Mouse (Mus musculus) kidney, embryonic 16.5 days (tissue): Measurements from ENCODE around the gene Ktn1. TPM values are rescaled to one million over a fixed set of nuclear protein-coding genes. Genes with fewer than 3 reads are reported as not detected.
A peak's percentile ranks its signal among the peaks of the same experiment; 100 is the strongest.

ENCODE experiments used
- ATAC-seq: fragments of 200-750 bp; cut with Nextera tagmentation; 2 replicates; pipeline ENCODE4 v1.8.0; 2017; ENCODE audit warnings: moderate TSS enrichment; ENCODE audit not compliant: low FRiP score, low TSS enrichment
- H3K27ac ChIP-seq: fragments of 300-500 bp; sonication (generic); 2 replicates; pipeline ENCODE4 v1.5.1; 2014; ENCODE audit warnings: low read length
- H3K27me3 ChIP-seq: fragments of 300-500 bp; sonication (generic); 2 replicates; pipeline ENCODE4 v1.6.1; 2014; ENCODE audit warnings: low read length, control low read depth, mixed read lengths; ENCODE audit not compliant: insufficient read depth
- H3K36me3 ChIP-seq: fragments of 300-500 bp; sonication (generic); 2 replicates; pipeline ENCODE4 v1.6.1; 2014; ENCODE audit warnings: low read length, control low read depth, mixed read lengths; ENCODE audit not compliant: insufficient read depth
- H3K4me1 ChIP-seq: fragments of 300-500 bp; sonication (generic); 2 replicates; pipeline ENCODE4 v1.6.1; 2014; ENCODE audit warnings: low read length, control low read depth, mixed read lengths; ENCODE audit not compliant: insufficient read depth
- H3K4me2 ChIP-seq: fragments of 300-500 bp; sonication (generic); replicated peaks from 2 replicates; pipeline ENCODE4 v1.6.1; 2014; ENCODE audit warnings: low read depth, low read length
- H3K4me3 ChIP-seq: fragments of 300-500 bp; sonication (generic); 2 replicates; pipeline ENCODE4 v1.5.1; 2014; ENCODE audit warnings: mild to moderate bottlenecking, low read length
- H3K9ac ChIP-seq: fragments of 300-500 bp; sonication (generic); replicated peaks from 2 replicates; pipeline ENCODE4 v1.6.1; 2014; ENCODE audit warnings: low read length
- H3K9me3 ChIP-seq: fragments of 300-500 bp; sonication (generic); 2 replicates; pipeline ENCODE4 v1.6.1; 2016; ENCODE audit warnings: low read length, control low read depth
- WGBS: fragments of 180-500 bp; shearing (Covaris S2); extraction: QIAGEN DNeasy Blood & Tissue Kit; methylation state at CpG from one replicate; pipeline ENCODE4 v1.1.7; 2014; 5-methylcytosine and 5-hydroxymethylcytosine counted together
- polyA plus RNA-seq: library from polyadenylated mRNA; unstranded; fragments of >200 nt; fragmentation: Nextera tagmentation; extraction: Ambion mirVana; gene quantifications from 2 replicates; pipeline ENCODE4 v1.2.1, GENCODE M21; 2015

Ktn1 gene
- polyA plus RNA-seq, 1 experiment from 2014 or later, result 52.1 TPM

- H3K4me3 ChIP-seq, result no peak overlapping the region
- no peaks in the 10 kb centered on the region for H3K27me3 ChIP-seq
- peaks cover 17% of the 10 kb centered on the region for H3K4me1 ChIP-seq
- WGBS, result 47% methylated on average over 6 of the region's 7 CpGs
- peak overlapping the region; percentile 59 for H3K27ac ChIP-seq
- 0 out of 2 replicates have a peak overlapping the region, but pooled peaks have one; percentile 20 for H3K9ac ChIP-seq
- ATAC-seq, result peak; percentile 75
- peak overlapping the region; percentile 1; the same call in 1 of the 2 replicates for H3K4me2 ChIP-seq
- no peaks in the 10 kb centered on the region for H3K9me3 ChIP-seq
- H3K36me3 ChIP-seq, result no peaks in the 10 kb centered on the region
Measured at GRCm38 (mm10) chr14:47634846-47635245, 13.4 kb upstream of the Ktn1 start.

GRCm38 (mm10) chr14:47638316-47638895, 9.8 kb upstream of the Ktn1 start:
- Histone ChIP-seq H3K27ac (no peak overlapping the region), H3K4me2 (no peak overlapping the region), H3K36me3 (no peaks in the 10 kb centered on the region), H3K4me1 (peaks cover 17% of the 10 kb centered on the region), H3K9me3 (no peaks in the 10 kb centered on the region), H3K4me3 (no peak overlapping the region), H3K27me3 (no peaks in the 10 kb centered on the region), H3K9ac (no peak overlapping the region)
- ATAC-seq, result no peak
- WGBS, result 60% methylated on average over 4 of the region's 4 CpGs

- Histone ChIP-seq H3K4me3 (no peak overlapping the region), H3K36me3 (no peaks in the 10 kb centered on the region), H3K9me3 (no peaks in the 10 kb centered on the region), H3K4me1 (peaks cover 5% of the 10 kb centered on the region), H3K4me2 (no peak overlapping the region), H3K27me3 (no peaks in the 10 kb centered on the region), H3K9ac (no peak overlapping the region), H3K27ac (no peak overlapping the region)
- WGBS, result 59% methylated on average over 7 of the region's 7 CpGs
- ATAC-seq, result no peak
Measured at GRCm38 (mm10) chr14:47645620-47646019, 2.6 kb upstream of the Ktn1 start.

GRCm38 (mm10) chr14:47646246-47646645, 2.0 kb upstream of the Ktn1 start:
- Histone ChIP-seq H3K9me3 (no peaks in the 10 kb centered on the region), H3K4me1 (peaks cover 11% of the 10 kb centered on the region), H3K36me3 (no peaks in the 10 kb centered on the region), H3K27ac (no peak overlapping the region), H3K4me2 (no peak overlapping the region), H3K4me3 (no peak overlapping the region), H3K27me3 (no peaks in the 10 kb centered on the region), H3K9ac (no peak overlapping the region)
- 36% methylated on average over 5 of the region's 5 CpGs for WGBS
- no peak for ATAC-seq

- H3K4me3 ChIP-seq, result no peak overlapping the region
- H3K4me2 ChIP-seq, result no peak overlapping the region
- H3K4me1 ChIP-seq, result peaks cover 16% of the 10 kb centered on the region
- H3K27ac ChIP-seq, result no peak overlapping the region
- H3K36me3 ChIP-seq, result no peaks in the 10 kb centered on the region
- no peaks in the 10 kb centered on the region for H3K9me3 ChIP-seq
- no peaks in the 10 kb centered on the region for H3K27me3 ChIP-seq
- 76% methylated on average over 8 of the region's 9 CpGs for WGBS
- ATAC-seq, result no peak
- no peak overlapping the region for H3K9ac ChIP-seq
Measured at GRCm38 (mm10) chr14:47646696-47647516, 1.3 kb upstream of the Ktn1 start.

GRCm38 (mm10) chr14:47648706-47649630, 720 bp downstream of the Ktn1 start:
- ATAC-seq, result peak; percentile 98
- H3K9ac ChIP-seq, result peak overlapping the region; percentile 95
- under 1% methylated on average over 78 of the region's 82 CpGs for WGBS
- H3K4me1 ChIP-seq, result peaks cover 16% of the 10 kb centered on the region
- H3K27ac ChIP-seq, result peak overlapping the region; percentile 98
- H3K4me3 ChIP-seq, result peak overlapping the region; percentile 97
- no peaks in the 10 kb centered on the region for H3K27me3 ChIP-seq
- no peaks in the 10 kb centered on the region for H3K9me3 ChIP-seq
- H3K36me3 ChIP-seq, result no peaks in the 10 kb centered on the region
- peak overlapping the region; percentile 61 for H3K4me2 ChIP-seq

- no peaks in the 10 kb centered on the region for H3K9me3 ChIP-seq
- ATAC-seq, result peak; percentile 90
- under 1% methylated on average over 43 of the region's 46 CpGs for WGBS
- H3K36me3 ChIP-seq, result no peaks in the 10 kb centered on the region
- H3K27me3 ChIP-seq, result no peaks in the 10 kb centered on the region
- peak overlapping the region; percentile 97 for H3K4me3 ChIP-seq
- peak overlapping the region; percentile 61 for H3K4me2 ChIP-seq
- peaks cover 16% of the 10 kb centered on the region for H3K4me1 ChIP-seq
- H3K27ac ChIP-seq, result peak overlapping the region; percentile 98
- H3K9ac ChIP-seq, result peak overlapping the region; percentile 95
Measured at GRCm38 (mm10) chr14:47649631-47650337, 1.5 kb downstream of the Ktn1 start.

- no peak overlapping the region for H3K27ac ChIP-seq
- H3K4me1 ChIP-seq, result peaks cover 16% of the 10 kb centered on the region
- ATAC-seq, result no peak
- 16% methylated on average over 6 of the region's 6 CpGs for WGBS
- peak overlapping the region; percentile 95 for H3K9ac ChIP-seq
- peak overlapping the region; percentile 97 for H3K4me3 ChIP-seq
- H3K36me3 ChIP-seq, result no peaks in the 10 kb centered on the region
- H3K9me3 ChIP-seq, result no peaks in the 10 kb centered on the region
- H3K4me2 ChIP-seq, result peak overlapping the region; percentile 61
- H3K27me3 ChIP-seq, result no peaks in the 10 kb centered on the region
Measured at GRCm38 (mm10) chr14:47650338-47650720, 2.1 kb downstream of the Ktn1 start.

- Histone ChIP-seq H3K4me1 (peaks cover 16% of the 10 kb centered on the region), H3K9ac (no peak overlapping the region), H3K4me2 (no peak overlapping the region), H3K9me3 (no peaks in the 10 kb centered on the region), H3K27me3 (no peaks in the 10 kb centered on the region), H3K4me3 (no peak overlapping the region), H3K36me3 (no peaks in the 10 kb centered on the region), H3K27ac (no peak overlapping the region)
- ATAC-seq, result no peak
- 62% methylated on average over 4 of the region's 4 CpGs for WGBS
Measured at GRCm38 (mm10) chr14:47651272-47651671, 3.0 kb downstream of the Ktn1 start.
